Mouse (Mus musculus) mammary gland, adult 2 months (tissue): ENCODE measurements around the gene Bicc1. TPM values are rescaled to one million over a fixed set of nuclear protein-coding genes. Genes with fewer than 3 reads are reported as not detected.

ENCODE experiments used
- polyA plus RNA-seq: library from polyadenylated mRNA; depleted of rRNA; stranded (reverse); fragments of >200 nt; gene quantifications from 2 replicates; pipeline ENCODE4 v1.2.3, GENCODE M21; 2012; ENCODE audit warnings: low replicate concordance; rRNA removed

Gene Bicc1
- 15.3 and 18.1 TPM in 2 replicates for polyA plus RNA-seq

GRCm38 (mm10) chr10:71159676-71160235, at the start of gene Bicc1:
TSS of gene Bicc1 (minus strand) at chr10:71159700.

Other genes starting within 250 kb of the Bicc1 start
- 5.3 and 6.9 TPM in 2 replicates for gene Tfam, start 78.6 kb upstream of the Bicc1 start, polyA plus RNA-seq
- 37.7 and 88.1 TPM in 2 replicates for gene Ube2d1, start 125.6 kb upstream of the Bicc1 start, polyA plus RNA-seq
- gene Cisd1, start 185.3 kb upstream of the Bicc1 start, polyA plus RNA-seq = 70.1 and 91.1 TPM in 2 replicates
- gene Ipmk, start 188.1 kb upstream of the Bicc1 start, polyA plus RNA-seq = 6.6 and 8.8 TPM in 2 replicates